Mouse (Mus musculus) mouse trophoblast stem cell (cell line): ENCODE data around the gene Rapgef2.

Experiments used
- in situ Hi-C, 2 experiments: fragments of 300-500 bp; cut with MseI, MboI; formaldehyde crosslinking; loops; 2 replicates in 1 of 2; 3 replicates in 1 of 2; pipeline ENCODE4 v1.15.1; 2025

Rapgef2 gene

DNA sequence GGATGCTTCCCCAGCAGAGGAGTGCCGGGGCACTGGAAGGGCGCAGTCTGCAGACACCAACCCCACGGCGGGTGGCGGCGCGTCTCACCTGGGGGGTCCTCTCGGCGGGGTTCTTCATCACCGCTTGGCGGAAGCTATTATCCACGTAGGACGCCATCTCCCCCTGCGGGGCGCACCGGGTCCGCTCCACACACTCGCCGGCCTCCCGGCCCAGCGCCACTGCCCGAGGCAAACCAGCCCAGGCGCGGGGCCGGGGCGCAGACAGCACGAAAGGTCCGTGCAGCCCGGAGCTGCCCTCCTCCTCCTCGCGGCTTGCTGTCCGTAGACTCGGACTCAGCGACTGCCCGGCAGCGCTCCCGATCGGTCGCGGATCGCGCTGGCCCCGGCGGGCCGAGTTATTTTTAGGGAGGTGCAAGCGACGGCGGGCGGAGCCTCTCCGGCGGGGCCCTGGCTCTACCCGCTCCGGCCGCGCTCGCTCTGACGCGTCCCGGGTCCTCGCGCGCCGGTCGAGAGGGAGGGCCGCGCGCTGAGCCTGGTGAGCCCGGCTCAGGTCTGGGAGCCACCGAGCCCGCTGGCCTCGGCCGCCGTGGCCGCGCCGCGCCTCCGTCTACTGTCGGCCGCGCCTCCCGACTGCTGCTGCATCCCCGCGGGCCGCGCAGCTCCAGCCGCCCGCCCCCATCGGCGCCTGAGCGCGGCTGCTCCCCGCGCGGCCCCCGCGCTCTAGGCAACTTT lies at the start of gene Rapgef2:
TSS of gene Rapgef2 (minus strand) at position 142 of the 732 bp plus-strand sequence.
- in situ Hi-C loops = no loop called here

DNA sequence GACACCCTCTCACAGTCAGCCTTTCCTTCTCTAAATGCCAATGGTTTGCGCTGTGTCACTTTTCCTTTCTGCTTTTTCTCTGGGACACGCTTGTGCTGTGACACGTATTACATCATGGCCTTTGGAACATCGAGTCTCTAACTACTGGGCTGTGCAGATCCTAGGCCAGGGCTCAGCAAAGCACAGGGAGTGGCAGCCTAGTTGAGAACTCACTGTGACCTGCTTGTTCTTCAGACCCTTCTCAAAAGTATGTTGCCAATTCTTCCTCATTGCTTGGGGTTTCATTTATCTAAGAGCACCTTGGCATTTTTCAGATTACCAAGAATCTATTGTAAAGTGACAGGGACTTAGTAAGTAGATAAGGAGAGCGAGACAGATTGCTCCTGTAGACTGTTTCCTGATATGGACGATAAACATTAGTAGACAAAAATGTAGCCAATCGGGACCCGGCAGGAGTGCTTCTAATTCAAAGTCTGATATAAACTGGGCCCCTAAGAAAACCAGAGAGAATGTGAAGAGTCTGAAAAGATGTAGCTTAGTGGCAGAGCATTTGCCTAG lies 47.4 kb upstream of the Rapgef2 start:
- in situ Hi-C loops = no loop called here

DNA sequence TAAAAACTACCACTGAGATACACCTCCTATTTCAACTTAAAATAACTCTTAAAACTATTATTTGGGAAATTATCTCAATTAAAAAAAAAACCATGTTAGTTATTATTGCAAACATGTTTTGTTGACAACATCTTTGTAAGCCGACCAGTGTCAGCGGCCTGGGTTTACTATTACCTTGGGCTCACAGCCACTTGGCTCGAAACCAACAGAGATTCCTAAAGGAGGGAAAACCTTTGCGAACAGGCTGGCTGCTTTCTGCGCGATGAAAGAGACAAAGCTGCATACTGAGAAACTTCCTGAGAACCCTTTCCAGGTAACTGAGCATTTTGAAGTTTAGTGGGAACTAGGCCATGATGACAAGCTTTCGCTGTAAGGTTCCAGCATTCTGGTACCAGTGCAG lies 46.7 kb upstream of the Rapgef2 start:
- in situ Hi-C loops = no loop called here

DNA sequence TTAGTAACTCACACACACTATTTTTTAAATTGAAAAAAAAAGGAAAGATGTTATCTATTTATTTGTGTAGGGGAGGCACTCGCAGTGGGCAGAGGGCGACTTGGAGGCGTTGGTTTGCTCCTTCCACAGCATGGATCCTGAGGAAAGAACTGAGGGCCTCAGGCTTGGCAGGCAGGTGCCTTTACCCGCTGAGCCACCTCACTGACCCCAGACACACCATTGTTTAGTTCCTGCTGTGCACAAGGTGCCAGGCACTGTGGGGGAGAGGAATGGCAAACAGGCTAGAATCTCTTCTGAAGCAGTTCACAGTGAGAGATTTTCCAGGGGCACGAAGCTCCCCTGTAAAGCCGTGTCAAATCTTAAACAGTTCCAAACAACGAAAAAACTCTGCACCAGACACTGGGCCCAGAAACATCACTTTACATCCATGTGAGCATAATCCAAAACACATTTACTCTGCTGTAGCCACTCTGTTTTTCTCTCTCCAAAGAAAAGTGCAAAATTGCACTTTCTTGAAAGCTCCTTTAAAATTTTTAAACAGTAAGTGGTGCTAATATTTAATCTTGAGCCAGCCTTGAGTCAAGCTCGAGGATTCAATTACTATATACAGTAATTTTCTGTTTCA lies 43.5 kb upstream of the Rapgef2 start:
- in situ Hi-C loops = no loop called here

DNA sequence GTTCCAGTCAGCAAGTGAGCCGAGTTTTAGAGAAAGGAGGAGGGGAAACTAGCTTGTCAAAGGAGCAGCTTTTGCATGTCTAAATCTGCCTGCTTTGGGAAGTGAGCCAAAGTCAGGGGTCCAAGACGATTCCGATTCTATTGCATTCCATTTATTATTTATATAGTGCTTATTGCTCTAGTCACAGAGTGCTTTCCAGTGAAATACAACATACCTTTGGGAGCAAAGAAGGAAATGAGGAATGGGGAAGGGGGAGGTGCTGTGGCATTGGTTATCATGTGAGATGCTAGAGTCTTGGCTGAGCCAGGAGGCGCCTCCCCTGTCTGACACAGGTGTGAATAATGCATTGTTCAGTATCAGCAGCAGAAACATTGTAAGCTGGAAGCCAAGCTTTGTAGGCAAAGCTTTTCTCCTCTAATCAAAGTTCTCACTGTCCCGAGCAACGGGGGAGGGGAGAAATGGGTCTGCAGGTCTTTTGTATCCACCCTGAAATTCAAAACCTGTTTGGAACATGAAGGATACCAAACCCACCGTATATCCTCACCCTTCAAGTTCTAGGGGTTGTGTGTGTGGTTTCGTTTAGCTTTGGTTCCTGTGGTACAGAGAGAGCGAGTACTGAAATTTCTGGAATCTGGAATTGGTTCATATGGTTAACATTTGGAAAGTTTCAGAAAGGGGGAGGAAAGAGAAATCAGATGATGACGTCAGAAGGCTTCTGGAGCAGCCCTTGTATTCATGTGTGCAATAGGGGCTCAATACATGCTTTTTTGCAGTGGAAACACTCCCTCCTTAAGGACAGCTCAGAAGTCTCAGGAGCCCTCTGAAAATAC lies 38.6 kb upstream of the Rapgef2 start:
- in situ Hi-C loops = no loop called here

DNA sequence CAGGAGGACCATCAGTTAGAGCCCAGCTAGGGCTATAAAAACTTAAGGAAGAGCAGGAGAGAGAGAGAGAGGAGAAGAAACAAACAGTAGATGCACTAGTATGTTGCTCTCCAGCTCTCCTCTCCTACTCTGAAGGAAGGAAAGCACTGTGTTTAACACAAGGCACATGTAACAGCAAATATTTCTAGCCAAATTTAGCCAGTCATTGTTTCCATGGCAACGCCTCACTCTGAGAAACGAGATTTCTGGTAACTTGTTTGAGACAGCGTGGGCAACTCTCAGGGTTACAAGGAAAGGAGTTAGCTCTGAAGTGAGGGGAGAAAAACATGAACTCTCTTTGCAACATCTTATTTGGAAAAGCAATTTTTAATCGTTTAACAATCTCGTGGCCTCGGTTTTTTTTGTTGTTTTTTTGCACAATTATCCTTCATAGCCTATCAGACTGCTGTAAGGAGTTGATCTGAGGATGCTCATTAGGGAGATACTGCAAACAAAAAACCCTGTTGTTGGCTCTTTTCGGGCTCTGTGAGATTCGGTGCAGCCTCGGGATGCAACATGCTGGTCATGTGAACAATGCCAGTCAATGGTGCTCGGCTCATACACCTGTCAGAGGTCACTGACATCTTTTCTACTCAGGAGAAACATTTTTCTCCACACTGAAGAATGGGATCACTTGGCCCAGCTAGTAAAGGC lies 27.8 kb upstream of the Rapgef2 start:
- in situ Hi-C loops = no loop called here

DNA sequence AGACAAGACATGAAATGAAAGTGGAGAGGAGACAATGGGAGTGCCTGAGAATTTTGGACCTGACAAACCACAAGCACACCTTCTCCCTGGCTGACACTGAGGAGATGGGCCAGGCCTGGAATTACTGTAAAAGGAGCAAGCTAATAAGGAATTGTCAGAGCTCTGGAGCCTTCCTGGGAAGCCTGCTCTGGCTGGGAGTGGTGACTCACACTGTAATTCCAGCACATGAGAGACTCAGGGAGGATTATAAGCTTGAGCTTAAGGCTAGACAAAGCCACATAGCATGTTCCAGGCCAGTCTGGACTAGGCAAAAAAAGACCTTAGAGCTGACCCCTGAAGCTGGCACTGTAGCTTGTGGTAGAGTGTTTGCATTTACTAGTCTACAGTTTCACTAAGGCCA lies 25.6 kb upstream of the Rapgef2 start:
- in situ Hi-C loops = no loop called here

DNA sequence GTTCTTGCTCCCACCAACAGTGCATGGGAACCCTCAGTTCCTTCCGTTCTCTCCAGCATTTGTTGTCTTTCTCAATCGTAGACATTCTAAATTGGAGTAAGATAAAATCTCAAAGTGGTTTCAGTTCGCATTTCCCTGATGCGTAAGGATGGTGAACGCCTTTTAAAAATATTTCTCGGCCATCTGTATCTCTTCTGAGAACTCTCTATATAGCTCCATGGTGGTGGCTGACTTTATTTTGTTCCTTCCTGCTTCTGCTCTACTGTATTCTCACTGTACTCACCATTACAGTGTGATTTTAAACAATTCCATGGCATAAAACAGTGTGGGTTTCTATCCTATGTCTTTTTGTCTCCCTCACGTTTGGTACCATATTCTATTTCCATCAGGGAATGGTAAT lies 23.9 kb upstream of the Rapgef2 start:
- in situ Hi-C loops = no loop called here

DNA sequence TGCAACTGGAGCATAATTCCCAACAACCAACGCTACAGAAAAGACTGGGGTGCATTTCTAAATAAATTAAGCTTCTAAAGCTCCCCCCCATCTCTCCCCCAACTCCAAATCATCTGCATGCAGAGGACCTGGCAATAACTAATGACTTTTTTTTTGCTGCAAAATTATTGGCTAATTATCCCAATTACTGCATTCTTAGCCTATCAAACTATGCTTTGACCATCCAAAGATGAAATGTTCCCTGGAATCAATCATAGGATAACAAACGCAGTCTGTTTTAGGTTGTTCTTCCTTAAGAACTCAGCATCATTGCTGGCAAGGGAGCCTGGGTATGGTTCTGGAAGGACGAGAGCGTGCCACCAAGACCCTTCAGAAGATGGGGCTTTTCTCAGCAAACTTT lies 22.3 kb upstream of the Rapgef2 start:
- in situ Hi-C loops = no loop called here

DNA sequence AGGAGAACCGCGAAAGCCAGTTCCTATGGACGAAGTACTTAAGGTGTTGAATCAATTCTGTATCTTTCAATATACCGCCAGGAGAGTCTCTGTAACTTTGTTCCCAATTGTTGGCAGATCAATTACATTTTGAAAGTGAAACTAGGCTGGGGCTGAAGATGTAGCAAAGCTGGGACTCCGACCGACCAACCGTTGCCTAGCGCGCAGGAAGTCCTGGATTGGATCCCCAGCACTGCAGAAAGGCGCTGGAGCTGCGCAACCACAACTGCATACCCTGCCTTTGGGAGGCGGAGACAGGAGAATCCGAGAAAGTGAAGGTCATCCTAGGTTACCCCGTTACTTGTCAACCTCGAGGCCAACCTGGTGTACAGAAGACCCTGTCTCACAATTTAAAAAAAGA lies 13.1 kb upstream of the Rapgef2 start:
- in situ Hi-C loops = no loop called here

DNA sequence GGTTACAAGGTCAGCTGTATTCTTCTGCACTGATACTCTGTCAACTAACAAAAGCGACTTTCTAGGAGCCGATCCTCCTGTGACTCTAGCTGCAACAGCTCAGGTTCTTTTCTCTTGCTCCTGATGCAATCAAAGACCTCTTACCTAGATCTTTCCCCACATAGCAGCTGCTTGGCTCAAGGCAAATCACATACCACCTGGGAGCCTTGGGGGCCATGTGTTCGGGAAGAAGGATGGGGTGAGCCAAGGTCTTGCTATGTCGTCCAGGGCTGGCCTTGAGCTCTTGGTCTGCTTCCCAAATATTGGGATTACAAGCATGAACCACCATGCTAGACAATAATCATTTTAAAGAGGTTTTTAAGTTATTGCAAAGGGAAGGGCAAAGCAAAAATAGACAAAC lies 11.0 kb upstream of the Rapgef2 start:
- in situ Hi-C loops = no loop called here

DNA sequence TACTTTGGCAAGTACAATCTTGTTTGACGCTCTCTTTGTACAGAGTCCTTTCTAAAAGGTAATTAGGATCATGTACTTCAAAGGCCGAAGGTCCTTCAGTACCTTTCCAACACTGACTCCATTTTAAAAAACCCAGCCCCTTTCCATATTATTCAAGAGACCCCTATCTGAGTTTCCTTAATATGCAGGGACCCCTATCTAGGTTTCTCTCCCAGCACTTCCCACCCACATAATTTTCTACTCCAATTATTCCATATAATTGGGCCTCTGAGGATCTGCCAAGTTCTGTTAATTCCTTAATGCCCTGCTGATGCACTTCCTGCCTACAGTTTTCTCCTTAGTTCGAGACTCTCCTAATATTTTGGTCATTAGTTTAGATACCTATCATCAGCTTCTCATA lies 10.3 kb upstream of the Rapgef2 start:
- in situ Hi-C loops = no loop called here

DNA sequence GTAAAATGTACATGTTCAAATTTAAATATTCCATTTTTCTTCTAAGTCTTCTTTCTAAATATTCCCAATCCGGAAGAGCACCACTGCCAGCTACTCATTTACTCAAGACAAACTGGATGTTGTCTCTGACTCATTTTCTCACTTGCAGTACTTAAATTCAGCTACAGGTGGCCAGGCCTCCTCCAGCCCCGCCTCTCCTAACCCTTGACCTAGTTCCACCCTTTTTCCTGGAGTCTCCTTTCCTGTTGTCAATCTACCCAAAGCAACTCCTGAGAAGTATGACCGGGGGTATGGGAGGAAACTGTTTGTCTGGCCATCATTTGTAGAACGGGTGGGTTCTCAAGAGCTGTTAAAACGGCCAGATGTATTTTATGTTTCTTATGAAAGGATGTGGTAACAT lies 9.7 kb upstream of the Rapgef2 start:
- in situ Hi-C loops = no loop called here

DNA sequence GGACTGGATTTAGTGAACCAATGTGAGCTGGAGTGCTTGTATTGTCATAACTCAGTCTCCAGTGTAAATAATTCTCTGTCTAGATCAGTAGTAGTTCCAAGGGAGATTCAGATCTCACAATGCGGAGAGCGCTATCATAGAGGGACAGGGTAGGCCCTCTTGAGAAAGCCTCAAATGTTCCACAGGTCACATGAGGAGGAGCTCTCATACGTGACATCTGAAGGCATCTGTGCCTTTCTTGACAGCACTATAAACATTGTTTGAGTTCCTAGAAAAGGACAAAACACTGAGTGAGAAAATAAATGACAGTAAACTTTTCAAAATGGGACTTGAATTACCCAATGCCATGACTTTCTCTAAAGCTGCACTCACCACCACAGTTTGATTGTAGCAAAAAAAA lies 8.4 kb upstream of the Rapgef2 start:
- in situ Hi-C loops = no loop called here

DNA sequence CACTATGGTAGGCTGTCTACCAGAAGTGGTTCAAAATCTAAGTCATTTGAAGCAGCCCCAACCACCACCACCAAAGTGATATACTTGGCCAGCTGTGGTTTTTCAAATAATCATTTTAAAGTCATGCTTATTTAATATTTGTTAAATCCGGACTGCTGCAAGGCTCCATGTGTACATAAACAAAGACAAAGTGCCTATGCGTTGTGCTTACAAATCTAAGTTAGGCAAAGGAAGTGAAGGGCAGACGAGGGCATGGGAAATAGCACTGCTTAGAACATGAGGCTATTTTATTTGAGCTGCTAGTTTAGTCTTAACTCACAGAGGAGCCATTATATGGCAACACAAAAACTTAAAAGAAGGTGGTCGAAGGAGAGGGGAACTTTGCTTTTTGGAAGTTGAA lies 6.7 kb upstream of the Rapgef2 start:
- in situ Hi-C loops = no loop called here

DNA sequence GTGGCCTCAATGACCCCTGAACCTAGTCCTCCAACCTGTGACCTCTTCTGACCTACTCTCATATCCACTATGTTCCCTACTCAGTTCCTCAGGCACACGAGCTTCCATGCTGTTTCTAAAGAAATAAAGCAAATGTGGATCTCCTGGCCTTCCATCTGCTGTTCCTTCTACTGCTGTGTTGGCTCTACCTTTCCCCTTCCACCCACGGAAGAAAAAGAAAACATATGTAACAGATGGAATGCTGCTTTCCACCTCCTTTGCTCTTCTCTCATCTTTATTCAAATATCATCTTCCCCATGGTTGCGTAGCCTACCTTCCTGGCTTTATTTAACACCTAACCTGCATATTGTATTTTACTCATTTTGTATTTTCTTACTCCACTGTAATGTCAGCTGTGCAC lies 2.7 kb upstream of the Rapgef2 start:
- in situ Hi-C loops = no loop called here

DNA sequence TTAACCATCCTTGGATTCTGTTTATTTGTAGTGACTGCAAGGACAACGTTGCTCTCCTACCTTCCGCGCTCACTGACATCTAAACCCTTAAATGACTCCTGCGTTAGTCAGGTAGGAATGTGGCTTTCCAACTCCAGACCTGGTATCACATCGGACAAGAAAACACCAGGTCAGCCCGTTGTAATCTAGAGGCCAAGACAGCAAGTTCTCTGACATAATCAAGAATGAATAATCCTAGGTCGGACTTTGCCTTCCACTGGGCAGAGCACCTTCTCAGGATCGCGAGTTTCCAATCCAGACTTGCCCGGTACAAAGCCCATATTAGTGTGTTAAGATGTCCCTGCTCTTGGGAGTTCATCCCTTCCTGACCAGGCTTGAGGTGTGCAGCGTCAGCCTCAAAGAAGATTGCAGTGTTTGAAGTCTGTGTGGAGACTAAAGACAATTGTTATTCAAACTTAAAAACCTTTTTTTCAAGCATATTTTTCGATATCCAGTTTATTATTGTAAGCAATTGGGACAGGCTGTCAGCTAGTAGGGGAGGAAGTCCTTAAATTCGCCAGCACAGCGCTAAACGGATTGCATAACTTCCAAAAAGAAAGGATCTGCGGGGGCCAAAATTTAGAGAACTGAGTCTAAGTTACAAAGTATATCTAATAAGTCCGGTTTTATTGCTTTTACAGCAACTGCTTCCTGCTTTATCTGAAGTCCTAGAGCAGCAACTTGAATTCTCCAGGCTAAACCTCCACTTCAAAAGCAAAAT lies 1.6 kb upstream of the Rapgef2 start:
- in situ Hi-C loops = no loop called here

DNA sequence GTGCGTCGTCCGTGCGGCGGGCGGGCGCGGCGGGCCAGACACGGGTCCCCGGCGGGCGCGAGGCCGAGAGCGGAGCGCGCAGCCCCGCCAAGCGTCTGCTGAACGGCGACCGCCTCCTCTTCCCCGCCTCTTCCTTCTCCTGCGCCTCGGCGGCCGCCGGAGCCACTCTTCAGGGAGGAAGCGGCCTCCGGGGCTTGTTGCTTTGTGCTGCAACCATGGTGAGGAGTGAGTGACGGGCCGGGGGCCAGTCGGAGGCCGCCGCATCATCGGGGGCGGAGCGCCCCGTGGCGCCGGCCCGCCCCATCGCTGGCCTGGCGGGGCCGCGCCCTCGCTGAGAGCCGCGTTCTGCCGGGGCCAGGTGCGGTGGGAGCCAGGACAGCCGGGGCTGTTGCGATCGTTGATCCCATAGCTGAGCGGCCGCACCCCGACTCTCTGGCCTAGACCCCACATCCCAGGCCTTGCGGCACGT lies 825 bp upstream of the Rapgef2 start:
- in situ Hi-C loops = no loop called here

DNA sequence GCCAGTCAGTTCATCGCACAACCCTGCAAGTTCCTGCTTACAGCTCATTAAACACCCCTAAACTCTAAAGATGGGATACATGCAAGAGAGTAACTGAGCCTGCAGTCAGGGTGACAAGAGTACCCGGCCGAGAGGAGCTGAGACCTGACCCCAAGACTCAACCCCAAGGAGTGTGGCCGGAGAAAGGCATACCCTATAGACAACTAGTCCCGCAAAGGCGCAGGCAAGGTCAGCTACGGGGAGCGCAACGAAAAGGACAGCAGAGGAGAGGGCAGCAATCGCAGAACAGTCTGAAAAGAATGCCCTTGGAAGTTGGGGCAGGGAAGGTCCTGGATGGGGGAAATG lies 314 bp downstream of the Rapgef2 start:
- in situ Hi-C loops = no loop called here

DNA sequence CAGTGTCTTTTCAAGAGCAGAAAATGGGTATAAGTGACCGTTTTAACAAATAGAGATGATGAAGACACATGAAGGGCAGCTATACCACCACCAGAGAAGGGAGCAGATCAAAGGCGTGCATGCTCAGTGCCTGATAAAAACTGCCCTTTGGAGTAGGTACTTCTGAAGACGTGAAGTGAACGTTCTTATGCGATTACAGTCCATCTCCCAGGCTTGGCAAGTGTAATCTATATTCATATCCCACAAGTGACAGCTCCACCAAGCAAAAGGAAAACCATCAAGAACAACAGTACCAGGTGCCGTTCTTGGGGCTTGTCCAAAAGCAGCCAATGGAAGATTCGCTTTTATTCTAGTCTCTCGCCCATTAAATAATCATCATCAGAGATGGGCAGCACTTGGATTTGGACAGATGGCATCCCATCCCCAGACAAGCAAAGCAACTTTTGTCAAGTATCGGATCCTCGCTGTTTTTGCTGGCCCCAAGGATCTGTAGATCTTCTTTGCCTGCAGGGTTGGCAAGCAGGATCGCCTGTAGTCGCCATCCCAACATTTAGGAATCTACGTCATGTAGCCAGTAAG lies 1.1 kb downstream of the Rapgef2 start:
- in situ Hi-C loops = no loop called here

DNA sequence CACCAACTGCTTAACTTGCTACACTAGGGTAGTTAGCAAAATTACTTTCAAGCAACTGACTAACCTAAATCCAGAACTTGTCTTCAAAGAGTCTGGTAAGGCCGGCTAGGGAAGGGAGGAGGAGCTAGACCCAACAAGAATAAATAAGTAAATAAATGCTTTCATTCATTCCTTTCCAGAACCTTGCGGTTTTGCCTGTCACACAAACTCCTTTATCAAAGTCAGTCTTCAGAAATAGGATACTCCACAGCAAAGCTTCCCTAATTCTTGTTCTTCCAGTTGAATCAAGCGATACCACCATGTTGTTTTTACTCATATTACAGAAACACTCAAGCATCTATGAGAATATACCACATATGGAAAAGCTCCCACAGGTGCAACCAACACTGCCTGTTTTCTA lies 2.3 kb downstream of the Rapgef2 start:
- in situ Hi-C loops = no loop called here
